Mouse (Mus musculus): ENCODE data around the gene Lexm.

DNA sequence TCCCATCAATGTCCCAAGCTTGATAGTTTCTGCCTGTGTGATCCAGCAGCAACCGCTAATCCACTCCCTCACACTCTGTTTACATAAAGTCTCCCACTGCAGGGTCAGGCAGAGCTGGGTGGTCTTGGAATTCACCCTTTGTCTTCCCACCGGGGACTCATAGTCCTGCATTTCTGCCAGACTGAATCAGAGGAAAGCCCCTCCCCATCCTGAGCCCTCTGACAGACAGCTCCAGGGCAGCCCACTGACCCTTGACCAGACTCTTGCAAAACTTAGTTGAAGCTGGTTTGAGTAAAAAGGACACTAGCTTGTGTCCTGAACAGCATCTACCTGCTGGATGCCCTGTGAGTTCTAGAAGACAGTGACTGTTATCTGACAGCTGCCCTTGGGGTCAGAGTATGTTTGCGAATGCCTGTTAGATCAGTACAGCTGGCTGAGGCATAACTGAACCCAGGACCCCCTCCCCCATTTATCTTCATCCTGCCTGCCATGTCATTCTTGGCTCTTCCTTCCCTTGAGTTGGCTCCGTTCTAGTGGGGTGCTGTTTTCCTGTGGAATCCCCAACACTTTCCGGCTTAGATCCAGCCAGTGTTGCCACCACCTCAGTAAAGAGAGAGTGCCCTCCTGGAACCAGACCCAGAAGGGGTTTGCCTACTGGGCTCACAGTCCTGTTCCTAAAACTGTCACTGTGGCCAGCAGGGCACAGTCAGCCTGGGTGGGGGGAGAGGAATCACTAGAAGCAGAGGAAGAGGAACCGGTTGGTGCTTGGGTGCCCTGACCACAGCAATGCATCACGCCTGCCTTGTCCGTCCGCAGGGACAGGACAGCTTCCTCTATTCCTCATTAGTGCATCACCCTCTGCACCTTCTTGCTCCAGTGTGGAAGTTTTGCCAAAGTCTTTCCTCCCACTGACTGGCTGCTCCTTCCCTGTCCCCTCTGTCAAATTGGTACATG lies 53.9 kb downstream of the Lexm start:
- TF ChIP-seq CTCF (IDR thresholded peaks at IDR 0.05; ENCODE audit: low read depth, low read length) = no peak
- no peak for TF ChIP-seq POLR2A (IDR thresholded peaks at IDR 0.05; ENCODE audit: borderline replicate concordance, low read depth, low read length)
